26 mouse cellular contexts compared by ENCODE assay signal in genomic region chr3:97047757-97048156, GRCm38 (mm10).
"Had no signal": no experiment of that assay in that cellular context is flagged by ENCODE, and none has a peak within 500 bp of the region (broad histone marks: within the 10 kb centered on the region; RNA-seq: fewer than 3 reads in every experiment).

No protein-coding gene starts in this region.

- H3K4me3 ChIP-seq: embryonic facial prominence, embryonic 10.5 days; embryonic facial prominence, embryonic 12.5 days; embryonic facial prominence, embryonic 13.5 days; embryonic facial prominence, embryonic 15.5 days; erythroblast, embryonic 14.5 days; forebrain, embryonic 10.5 days; forebrain, embryonic 12.5 days; forebrain, embryonic 13.5 days; forebrain, embryonic 15.5 days; gastrocnemius, adult 2 months; heart, adult 2 months had no signal

- H3K9ac ChIP-seq: embryonic facial prominence, embryonic 12.5 days; embryonic facial prominence, embryonic 13.5 days; embryonic facial prominence, embryonic 15.5 days; forebrain, embryonic 12.5 days; forebrain, embryonic 13.5 days; forebrain, embryonic 15.5 days; forebrain, postnatal 0 days had no signal

- H3K27ac ChIP-seq: embryonic facial prominence, embryonic 10.5 days; embryonic facial prominence, embryonic 12.5 days; embryonic facial prominence, embryonic 13.5 days; embryonic facial prominence, embryonic 15.5 days; forebrain, embryonic 10.5 days; forebrain, embryonic 12.5 days; forebrain, embryonic 13.5 days; forebrain, embryonic 15.5 days; gastrocnemius, adult 2 months; heart, adult 2 months had no signal

- H3K27me3 ChIP-seq: embryonic facial prominence, embryonic 12.5 days; embryonic facial prominence, embryonic 13.5 days; embryonic facial prominence, embryonic 15.5 days; forebrain, embryonic 12.5 days; forebrain, embryonic 13.5 days; forebrain, embryonic 15.5 days had no signal

- DNase-seq: cerebellum, adult 2 months; cerebellum, adult 8-10 months; cerebellum, adult 9-10 months; cerebellum, adult 9-11 months; cerebellum, postnatal 36 days; embryo, embryonic 11 days; forebrain, postnatal 0 days; gastrocnemius, adult 2 months; gastrocnemius, postnatal 10 days; gastrocnemius, postnatal 14 days; gastrocnemius, postnatal 25 days; gastrocnemius, postnatal 36 days; heart, adult 11 months; heart, adult 18-20 months; heart, adult 2 months had no signal

- H3K4me2 ChIP-seq: embryonic facial prominence, embryonic 12.5 days; embryonic facial prominence, embryonic 13.5 days; embryonic facial prominence, embryonic 15.5 days; forebrain, embryonic 12.5 days; forebrain, embryonic 13.5 days; forebrain, embryonic 15.5 days had no signal

- H3K9me3 ChIP-seq: embryonic facial prominence, embryonic 12.5 days; embryonic facial prominence, embryonic 13.5 days; embryonic facial prominence, embryonic 15.5 days; forebrain, embryonic 10.5 days; forebrain, embryonic 12.5 days; forebrain, embryonic 13.5 days; forebrain, embryonic 15.5 days had no signal

- ATAC-seq: forebrain, embryonic 13.5 days; forebrain, embryonic 14.5 days; forebrain, embryonic 15.5 days; forebrain, embryonic 16.5 days; forebrain, postnatal 0 days had no signal

- H3K36me3 ChIP-seq: embryonic facial prominence, embryonic 10.5 days; embryonic facial prominence, embryonic 12.5 days; embryonic facial prominence, embryonic 13.5 days; embryonic facial prominence, embryonic 15.5 days; forebrain, embryonic 10.5 days; forebrain, embryonic 12.5 days; forebrain, embryonic 15.5 days had no signal
